Mouse (Mus musculus) heart, embryonic 11.5 days (tissue): Measurements from ENCODE around the gene Dnase2b. TPM values are rescaled to one million over a fixed set of nuclear protein-coding genes. Genes with fewer than 3 reads are reported as not detected.

ENCODE experiments used
- ATAC-seq: fragments of 200-750 bp; cut with Nextera tagmentation; replicated peaks from 2 replicates; pipeline ENCODE4 v1.8.0; 2017; ENCODE audit warnings: moderate library complexity; ENCODE audit not compliant: insufficient number of reproducible peaks, low FRiP score, low TSS enrichment
- H3K27ac ChIP-seq: fragments of 300-500 bp; sonication (generic); 2 replicates; pipeline ENCODE4 v1.5.1; 2014; ENCODE audit warnings: mild to moderate bottlenecking, low read depth, low read length
- H3K27me3 ChIP-seq: fragments of 300-500 bp; sonication (generic); 2 replicates; pipeline ENCODE4 v1.6.1; 2014; ENCODE audit warnings: mild to moderate bottlenecking, low read length, mixed read lengths; ENCODE audit not compliant: control insufficient read depth, insufficient read depth
- H3K36me3 ChIP-seq: fragments of 300-500 bp; sonication (generic); 2 replicates; pipeline ENCODE4 v1.6.1; 2014; ENCODE audit warnings: mild to moderate bottlenecking, low read length, moderate library complexity, mixed read lengths; ENCODE audit not compliant: control insufficient read depth, insufficient read depth
- H3K4me1 ChIP-seq: fragments of 300-500 bp; sonication (generic); 2 replicates; pipeline ENCODE4 v1.6.1; 2014; ENCODE audit warnings: low read length; ENCODE audit not compliant: control insufficient read depth, insufficient read depth
- H3K4me2 ChIP-seq: fragments of 300-500 bp; sonication (generic); 2 replicates; pipeline ENCODE4 v1.6.1; 2014; ENCODE audit warnings: mild to moderate bottlenecking, moderate library complexity
- H3K4me3 ChIP-seq: fragments of 300-500 bp; sonication (generic); 2 replicates; pipeline ENCODE4 v1.5.1; 2014; ENCODE audit warnings: low read depth, low read length
- H3K9ac ChIP-seq: fragments of 300-500 bp; sonication (generic); 2 replicates; pipeline ENCODE4 v1.6.1; 2014; ENCODE audit warnings: mild to moderate bottlenecking, low read depth, low read length, moderate library complexity
- H3K9me3 ChIP-seq: fragments of 300-500 bp; sonication (generic); replicated peaks from 2 replicates; pipeline ENCODE4 v1.6.1; 2016; ENCODE audit warnings: low read length; ENCODE audit not compliant: control insufficient read depth
- WGBS: fragments of 180-500 bp; shearing (Covaris S2); extraction: QIAGEN DNeasy Blood & Tissue Kit; methylation state at CpG from one replicate; pipeline ENCODE4 v1.1.7; 2014; ENCODE audit not compliant: insufficient replicate concordance; 5-methylcytosine and 5-hydroxymethylcytosine counted together
- polyA plus RNA-seq: library from polyadenylated mRNA; unstranded; fragments of >200 nt; fragmentation: Nextera tagmentation; extraction: Ambion mirVana; gene quantifications from 2 replicates; pipeline ENCODE4 v1.2.1, GENCODE M21; 2014

The Dnase2b gene
- polyA plus RNA-seq, 1 experiment from 2014 or later: not detected

- Histone ChIP-seq H3K9ac (no peak overlapping the region), H3K4me3 (no peak overlapping the region), H3K4me1 (no peaks in the 10 kb centered on the region), H3K4me2 (no peak overlapping the region), H3K27me3 (no peaks in the 10 kb centered on the region), H3K9me3 (no peaks in the 10 kb centered on the region), H3K36me3 (no peaks in the 10 kb centered on the region), H3K27ac (no peak overlapping the region)
- no peak for ATAC-seq
- 66% methylated on average over 2 of the region's 2 CpGs for WGBS
Observed at GRCm38 (mm10) chr3:146591601-146592000, 23.8 kb downstream of the Dnase2b start.

GRCm38 (mm10) chr3:146591159-146591558, 24.2 kb downstream of the Dnase2b start:
- H3K36me3 ChIP-seq: no peaks in the 10 kb centered on the region
- H3K9ac ChIP-seq: no peak overlapping the region
- H3K4me2 ChIP-seq: no peak overlapping the region
- 84% methylated on average over 7 of the region's 7 CpGs for WGBS
- no peaks in the 10 kb centered on the region for H3K4me1 ChIP-seq
- no peak for ATAC-seq
- H3K27ac ChIP-seq: no peak overlapping the region
- H3K9me3 ChIP-seq: no peaks in the 10 kb centered on the region
- no peaks in the 10 kb centered on the region for H3K27me3 ChIP-seq
- no peak overlapping the region for H3K4me3 ChIP-seq

GRCm38 (mm10) chr3:146589523-146589922, 25.9 kb downstream of the Dnase2b start:
- Histone ChIP-seq H3K27ac (no peak overlapping the region), H3K9ac (no peak overlapping the region), H3K4me3 (no peak overlapping the region), H3K4me2 (no peak overlapping the region), H3K27me3 (no peaks in the 10 kb centered on the region), H3K36me3 (no peaks in the 10 kb centered on the region), H3K4me1 (no peaks in the 10 kb centered on the region), H3K9me3 (no peaks in the 10 kb centered on the region)
- no peak for ATAC-seq
- WGBS: 66% methylated on average over 6 of the region's 6 CpGs

- no peaks in the 10 kb centered on the region for H3K27me3 ChIP-seq
- ATAC-seq: no peak
- H3K9ac ChIP-seq: no peak overlapping the region
- no peak overlapping the region for H3K4me2 ChIP-seq
- H3K27ac ChIP-seq: no peak overlapping the region
- H3K4me1 ChIP-seq: peaks cover 6% of the 10 kb centered on the region
- 92% methylated on average over 14 of the region's 14 CpGs for WGBS
- no peaks in the 10 kb centered on the region for H3K36me3 ChIP-seq
- no peaks in the 10 kb centered on the region for H3K9me3 ChIP-seq
- no peak overlapping the region for H3K4me3 ChIP-seq
Observed at GRCm38 (mm10) chr3:146586616-146587015, 28.8 kb downstream of the Dnase2b start.

GRCm38 (mm10) chr3:146583908-146584307, 31.5 kb downstream of the Dnase2b start:
- Histone ChIP-seq H3K4me3 (no peak overlapping the region), H3K27ac (no peak overlapping the region), H3K27me3 (no peaks in the 10 kb centered on the region), H3K36me3 (no peaks in the 10 kb centered on the region), H3K4me2 (no peak overlapping the region), H3K9ac (no peak overlapping the region), H3K4me1 (peaks cover 6% of the 10 kb centered on the region), H3K9me3 (no peaks in the 10 kb centered on the region)
- 49% methylated on average over 5 of the region's 5 CpGs for WGBS
- ATAC-seq: no peak

GRCm38 (mm10) chr3:146583478-146583877, 31.9 kb downstream of the Dnase2b start:
- H3K36me3 ChIP-seq: no peaks in the 10 kb centered on the region
- no peak overlapping the region for H3K27ac ChIP-seq
- no peak overlapping the region for H3K9ac ChIP-seq
- no peaks in the 10 kb centered on the region for H3K27me3 ChIP-seq
- 67% methylated on average over 4 of the region's 4 CpGs for WGBS
- H3K4me1 ChIP-seq: peaks cover 6% of the 10 kb centered on the region
- H3K4me2 ChIP-seq: no peak overlapping the region
- H3K4me3 ChIP-seq: no peak overlapping the region
- no peak for ATAC-seq
- no peaks in the 10 kb centered on the region for H3K9me3 ChIP-seq

GRCm38 (mm10) chr3:146580039-146580729, 35.2 kb downstream of the Dnase2b start:
- Histone ChIP-seq H3K4me2 (no peak overlapping the region), H3K27ac (no peak overlapping the region), H3K9ac (no peak overlapping the region), H3K4me1 (peaks cover 6% of the 10 kb centered on the region), H3K36me3 (no peaks in the 10 kb centered on the region), H3K4me3 (no peak overlapping the region), H3K27me3 (no peaks in the 10 kb centered on the region), H3K9me3 (no peaks in the 10 kb centered on the region)
- WGBS: 88% methylated on average over 3 of the region's 3 CpGs
- no peak for ATAC-seq

GRCm38 (mm10) chr3:146577591-146577990, 37.8 kb downstream of the Dnase2b start:
- Histone ChIP-seq H3K9ac (no peak overlapping the region), H3K4me1 (no peaks in the 10 kb centered on the region), H3K27me3 (no peaks in the 10 kb centered on the region), H3K9me3 (no peaks in the 10 kb centered on the region), H3K4me2 (no peak overlapping the region), H3K36me3 (no peaks in the 10 kb centered on the region), H3K27ac (no peak overlapping the region), H3K4me3 (no peak overlapping the region)
- 64% methylated on average over 2 of the region's 2 CpGs for WGBS
- ATAC-seq: no peak

GRCm38 (mm10) chr3:146571341-146571740, 44.1 kb downstream of the Dnase2b start:
- no peaks in the 10 kb centered on the region for H3K36me3 ChIP-seq
- 63% methylated on average over 1 of the region's 1 CpGs for WGBS
- no peak overlapping the region for H3K27ac ChIP-seq
- no peak overlapping the region for H3K4me2 ChIP-seq
- no peak overlapping the region for H3K4me3 ChIP-seq
- H3K4me1 ChIP-seq: no peaks in the 10 kb centered on the region
- no peaks in the 10 kb centered on the region for H3K9me3 ChIP-seq
- ATAC-seq: no peak
- H3K27me3 ChIP-seq: no peaks in the 10 kb centered on the region
- H3K9ac ChIP-seq: no peak overlapping the region
